Mouse (Mus musculus) heart, postnatal 10 days (tissue): ENCODE results near the gene Olfr1417. TPM values are rescaled to one million over a fixed set of nuclear protein-coding genes. Genes with fewer than 3 reads are reported as not detected.

Source experiments
- DNase-seq, 2 experiments: peaks; one replicate each; pipeline ENCODE4 v3.0.0; 2021
- intact Hi-C: fragments of 180-260 bp; cut with DNase I; formaldehyde crosslinking; loops from one replicate; pipeline ENCODE4 v1.15.1; 2025
- total RNA-seq, 2 experiments: library from RNA; stranded (reverse); gene quantifications; 2 replicates each; pipeline ENCODE4 v1.2.3; 2021

Olfr1417 gene
- total RNA-seq, 2 experiments from 2014 or later, result not detected

GRCm38 (mm10) chr19:11811688-11812365 is 27.2 kb downstream of the Olfr1417 start:
- intact Hi-C loops, result no loop called here
- no peak for DNase-seq

GRCm38 (mm10) chr19:11810856-11811255 is 28.2 kb downstream of the Olfr1417 start:
- peak; percentile 25 to 34 for DNase-seq
- intact Hi-C loops, result no loop called here

- DNase-seq, result no peak
- intact Hi-C loops, result no loop called here
Observed at GRCm38 (mm10) chr19:11810003-11810758, 28.8 kb downstream of the Olfr1417 start.

- intact Hi-C loops, result no loop called here
- no peak for DNase-seq
Observed at GRCm38 (mm10) chr19:11808452-11808851, 30.6 kb downstream of the Olfr1417 start.

- no peak for DNase-seq
- intact Hi-C loops, result no loop called here
Observed at GRCm38 (mm10) chr19:11807822-11808221, 31.2 kb downstream of the Olfr1417 start.

- DNase-seq, result no peak
- intact Hi-C loops, result no loop called here
Observed at GRCm38 (mm10) chr19:11807251-11807650, 31.8 kb downstream of the Olfr1417 start.

- intact Hi-C loops, result no loop called here
Observed at GRCm38 (mm10) chr19:11804423-11804822, 34.6 kb downstream of the Olfr1417 start.

GRCm38 (mm10) chr19:11800531-11801315 is 38.3 kb downstream of the Olfr1417 start:
- intact Hi-C loops, result no loop called here
- DNase-seq, result no peak

More at GRCm38 (mm10) chr19:11804423-11804822, 34.6 kb downstream of the Olfr1417 start:
- peak in 1 of 2 experiments; percentile 12 for DNase-seq

- no peak for DNase-seq
Observed at GRCm38 (mm10) chr19:11794447-11794846, 44.6 kb downstream of the Olfr1417 start.

GRCm38 (mm10) chr19:11793741-11794359 is 45.2 kb downstream of the Olfr1417 start:
- intact Hi-C loops, result no loop called here
- no peak for DNase-seq

More at GRCm38 (mm10) chr19:11794447-11794846, 44.6 kb downstream of the Olfr1417 start:
- intact Hi-C loops, result no loop called here

GRCm38 (mm10) chr19:11791825-11792224 is 47.2 kb downstream of the Olfr1417 start:
- intact Hi-C loops, result no loop called here
- no peak for DNase-seq

GRCm38 (mm10) chr19:11788876-11789275 is 50.1 kb downstream of the Olfr1417 start:
- no peak for DNase-seq
- intact Hi-C loops, result no loop called here

GRCm38 (mm10) chr19:11787826-11788225 is 51.2 kb downstream of the Olfr1417 start:
- intact Hi-C loops, result no loop called here
- no peak for DNase-seq

- intact Hi-C loops, result no loop called here
- no peak for DNase-seq
Observed at GRCm38 (mm10) chr19:11785409-11786154, 53.4 kb downstream of the Olfr1417 start.

- peak; percentile 61 to 83 for DNase-seq
- intact Hi-C loops, result loop anchor here (1.0 to 2.0 kb wide), 2 partner anchors 43 to 235 kb away; no protein-coding TSS in a partner anchor
Observed at GRCm38 (mm10) chr19:11777191-11777865, 61.7 kb downstream of the Olfr1417 start.
